Mouse (Mus musculus): ENCODE measurements around the gene Ssxa1. TPM values are rescaled to one million over a fixed set of nuclear protein-coding genes. Genes with fewer than 3 reads are reported as not detected.

The Ssxa1 gene
- not detected in 2 replicates for polyA plus RNA-seq (2012; rRNA removed)

GRCm38 (mm10) chrX:21115520-21115919 lies at the start of gene Ssxa1:
Gene Ssxa1 (plus strand): TSS chrX:21115820.

DNA sequence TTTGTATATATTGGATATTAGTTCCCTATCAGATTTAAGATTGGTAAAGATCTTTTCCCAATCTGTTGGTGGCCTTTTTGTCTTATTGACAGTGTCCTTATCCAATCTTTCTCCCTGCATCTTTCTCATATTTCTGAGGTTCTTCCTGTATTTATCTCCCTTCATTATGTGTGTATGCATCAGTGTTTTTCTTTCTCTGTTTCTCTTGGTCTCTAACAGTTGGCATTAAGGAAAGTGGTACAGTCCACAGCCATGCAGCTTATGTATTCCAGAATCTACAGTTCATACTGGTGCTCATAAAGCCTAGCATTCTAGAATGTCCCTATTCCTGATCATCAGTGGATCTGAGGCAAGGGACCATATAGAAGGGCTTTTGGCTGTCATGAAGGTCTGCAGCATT lies 47.5 kb upstream of the Ssxa1 start, which contains the start of gene Spaca5:
TSS of gene Spaca5 (plus strand) at position 301 of the 400 bp plus-strand sequence.

DNA sequence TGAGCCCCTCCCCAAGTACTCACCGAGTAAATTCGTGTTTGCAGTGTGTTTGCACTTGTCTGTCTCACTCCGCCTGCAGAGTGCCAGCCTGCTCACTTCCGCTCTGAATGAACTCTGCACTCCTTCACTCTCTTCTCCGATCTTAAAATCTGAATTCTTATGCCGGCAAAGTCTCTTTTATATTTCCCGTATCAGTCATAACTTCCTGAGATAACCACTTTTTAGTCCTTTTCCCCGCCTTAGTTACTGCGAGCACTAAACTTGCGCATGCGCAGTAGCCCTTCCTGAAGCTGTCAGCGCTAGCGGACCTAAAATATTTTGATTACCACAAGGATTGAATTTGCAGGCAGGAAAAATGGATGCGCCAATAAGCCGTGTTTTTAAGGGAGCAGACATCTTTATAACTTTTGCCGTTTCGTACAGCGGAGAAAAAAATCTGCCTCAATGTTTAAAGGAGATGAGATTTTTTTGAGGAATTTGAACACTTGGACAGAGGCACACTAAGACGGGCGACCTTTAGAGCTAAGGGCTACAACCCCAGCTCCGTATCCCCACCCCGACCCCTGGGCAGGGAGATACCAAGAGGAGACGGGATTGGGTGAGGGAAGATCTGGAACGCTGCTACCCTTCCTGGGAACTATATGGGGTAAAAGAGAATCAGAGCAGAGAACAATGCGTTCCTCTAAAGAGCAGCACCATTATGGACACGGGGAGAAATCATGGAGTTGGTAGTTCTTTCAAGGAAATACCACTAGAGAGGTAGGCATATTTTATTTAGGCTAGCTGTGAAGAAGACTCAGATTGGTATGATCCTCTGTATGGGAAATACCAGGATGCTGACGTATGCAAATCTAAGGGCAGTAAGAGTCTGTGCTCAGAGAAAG lies 26.4 kb upstream of the Ssxa1 start, which contains the start of gene Zfp300:
TSS of gene Zfp300 (minus strand) at position 545 of the 884 bp plus-strand sequence.

Other genes starting within 250 kb of the Ssxa1 start
- gene Timp1, start 245.7 kb upstream of the Ssxa1 start, polyA plus RNA-seq (2012; rRNA removed): 6.4 and 13.3 TPM in 2 replicates
- gene Syn1, start 194.8 kb upstream of the Ssxa1 start, polyA plus RNA-seq (2012; rRNA removed): 6.0 and 6.4 TPM in 2 replicates
- gene Cfp, start 184.3 kb upstream of the Ssxa1 start, polyA plus RNA-seq (2012; rRNA removed): 20.5 and 23.8 TPM in 2 replicates
- gene Elk1, start 165.2 kb upstream of the Ssxa1 start, polyA plus RNA-seq (2012; rRNA removed): 13.7 and 21.4 TPM in 2 replicates
- 33.6 and 36.0 TPM in 2 replicates for gene Uxt, start 153.8 kb upstream of the Ssxa1 start, polyA plus RNA-seq (2012; rRNA removed)
- 6.6 and 8.6 TPM in 2 replicates for gene Zfp182, start 53.5 kb upstream of the Ssxa1 start, polyA plus RNA-seq (2012; rRNA removed)
- not detected in 2 replicates for gene Spaca5, start 47.4 kb upstream of the Ssxa1 start, polyA plus RNA-seq (2012; rRNA removed)
- 0.96 and 1.3 TPM in 2 replicates for gene Zfp300, start 26.3 kb upstream of the Ssxa1 start, polyA plus RNA-seq (2012; rRNA removed)
- gene Gm21876, start 59.8 kb downstream of the Ssxa1 start, polyA plus RNA-seq (2012; rRNA removed): not detected in 2 replicates